Mouse (Mus musculus) frontal cortex, postnatal 10 days (tissue): ENCODE data around the gene Ccdc33.
A peak's percentile ranks its signal among the peaks of the same experiment; 100 is the strongest.

Experiments used
- DNase-seq, 2 experiments: peaks; one replicate each; pipeline ENCODE4 v3.0.0; 2022; ENCODE audit warnings: low spot score in 2 of 2, mixed read lengths in 1 of 2

Gene Ccdc33

DNA sequence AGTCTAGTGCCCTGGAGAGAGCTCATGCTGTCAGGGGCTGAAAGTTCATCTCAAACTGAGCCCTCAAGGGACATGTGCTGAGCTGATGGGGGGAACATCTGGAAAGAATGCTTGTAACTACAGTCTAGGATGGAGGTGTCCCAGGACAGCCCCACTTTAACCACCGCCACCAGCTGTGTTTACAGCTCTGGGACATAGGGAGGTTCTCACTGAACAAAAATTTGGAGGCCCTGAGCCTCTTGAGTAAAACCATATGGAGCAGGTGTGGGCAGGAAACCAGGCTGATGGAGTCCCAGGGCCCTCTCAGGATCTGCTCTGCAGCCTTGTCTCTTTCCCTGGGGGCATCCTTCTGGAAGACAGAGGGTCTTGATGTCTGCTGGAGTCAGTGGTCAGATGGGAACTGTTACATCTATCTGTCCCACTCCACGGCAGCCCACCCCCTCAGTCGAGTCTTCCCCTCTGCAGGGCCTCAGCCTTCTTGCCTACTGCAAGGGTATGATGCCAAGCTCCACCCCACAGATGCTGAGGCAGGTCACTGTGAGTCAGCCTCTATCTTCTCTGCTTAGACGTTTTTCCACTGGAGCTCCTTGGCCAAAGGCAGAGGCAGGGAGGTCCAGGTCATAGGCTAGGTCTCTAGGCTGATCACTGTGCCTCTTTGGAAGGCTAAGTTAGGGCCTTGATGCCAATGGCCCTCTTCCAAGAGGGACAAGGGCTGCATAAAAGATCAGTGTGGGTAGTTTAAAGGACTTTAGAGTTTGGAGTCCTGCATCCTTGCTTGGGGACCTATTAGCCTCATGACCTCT, 26.8 kb downstream of the Ccdc33 start:
- no peak for DNase-seq

DNA sequence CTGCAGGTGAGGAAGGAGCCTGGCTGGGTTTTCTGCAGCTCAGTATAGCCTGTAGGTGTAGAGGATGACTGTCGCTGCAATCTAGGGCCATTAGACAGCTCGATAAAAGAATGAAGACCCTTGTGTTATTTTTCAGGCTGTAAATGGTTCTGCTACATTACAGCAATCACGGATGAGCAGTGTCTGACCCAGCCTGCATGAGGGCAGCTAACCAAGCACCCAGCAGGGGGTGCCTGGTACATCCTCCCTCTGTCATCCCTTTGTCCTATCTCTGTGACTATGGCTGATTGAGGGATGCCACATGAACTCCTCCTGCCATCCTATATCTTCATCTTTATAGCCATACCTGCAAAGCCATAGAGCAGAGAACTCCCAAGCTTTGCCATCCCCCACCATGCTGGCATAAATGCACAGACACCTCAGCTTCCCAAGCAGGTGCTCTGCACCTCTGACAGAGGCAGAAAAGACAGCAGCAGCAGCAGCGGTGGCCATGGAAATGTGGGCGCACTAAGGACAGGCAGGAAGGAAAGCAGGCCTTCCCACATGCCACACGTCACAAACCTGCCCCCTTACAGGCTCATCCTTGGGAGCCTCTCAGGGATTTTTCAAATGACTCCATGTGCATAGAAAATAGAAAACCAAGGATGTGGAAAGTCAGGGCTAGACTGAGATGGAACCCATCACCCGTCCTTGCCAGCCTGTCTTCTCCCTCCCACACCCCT, 31.2 kb downstream of the Ccdc33 start:
- DNase-seq: no peak

DNA sequence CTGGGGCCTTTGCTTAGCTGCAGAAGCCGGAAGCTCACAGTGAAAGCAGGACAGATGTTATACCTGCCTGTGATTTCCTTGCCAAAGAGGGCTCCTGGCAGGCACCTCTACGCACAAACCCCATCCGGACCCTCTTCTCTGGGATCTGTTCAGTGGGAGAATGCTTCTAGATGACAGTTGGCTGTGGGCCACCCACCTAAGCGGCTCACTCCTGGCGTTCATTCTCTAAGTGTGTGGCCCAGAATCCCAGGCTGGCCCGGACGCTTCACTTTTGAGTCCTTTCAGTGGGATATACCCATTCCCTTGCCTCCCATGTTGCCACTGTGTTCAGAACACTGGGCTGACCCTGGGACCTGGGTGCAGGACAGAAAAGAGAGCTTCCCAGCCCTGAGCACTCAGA, 31.8 kb downstream of the Ccdc33 start:
- no peak for DNase-seq

GRCm38 (mm10) chr9:58086203-58086602, 32.4 kb downstream of the Ccdc33 start:
- DNase-seq: no peak

DNA sequence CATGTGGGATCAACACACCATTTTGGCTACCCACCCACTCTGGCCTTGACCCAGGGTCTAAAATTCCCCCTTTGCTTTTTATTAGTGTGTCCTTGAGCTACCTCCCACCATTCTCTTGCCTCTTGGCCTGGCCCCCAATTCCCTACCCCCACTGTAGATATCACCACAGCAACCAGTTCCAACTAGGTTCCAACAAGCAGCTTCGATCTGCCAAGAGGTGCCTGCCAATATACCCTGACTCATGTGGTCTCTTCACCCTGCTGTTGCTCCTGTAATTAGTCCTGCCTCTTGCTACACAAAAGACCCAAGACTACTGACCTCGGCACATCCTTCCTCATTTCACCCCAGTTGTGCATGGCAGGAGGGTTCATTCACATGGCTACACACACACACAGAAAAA, 33.5 kb downstream of the Ccdc33 start:
- DNase-seq: peak; percentile 43 to 71

DNA sequence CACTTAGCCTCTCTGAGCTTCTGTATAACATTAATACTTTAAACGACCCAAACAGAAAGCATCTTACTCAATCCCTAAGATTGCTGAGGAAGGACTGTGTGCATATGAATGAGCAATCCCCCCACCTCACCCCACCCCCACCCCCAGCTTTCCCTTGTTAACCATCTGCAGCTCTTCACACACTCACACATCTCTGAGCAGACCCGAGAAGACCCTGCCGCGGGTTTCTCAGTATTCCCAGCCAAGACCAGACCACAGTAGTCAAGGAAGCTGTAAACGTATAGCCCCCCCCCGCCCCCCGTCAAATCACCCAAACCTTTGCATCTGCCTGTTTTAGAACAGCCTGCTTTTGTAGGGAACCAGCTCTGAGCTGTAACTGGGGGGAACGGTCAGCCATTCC, 34.0 kb downstream of the Ccdc33 start:
- DNase-seq: no peak

- no peak for DNase-seq
Measured at GRCm38 (mm10) chr9:58074561-58074960, 44.1 kb downstream of the Ccdc33 start.

- DNase-seq: no peak
Measured at GRCm38 (mm10) chr9:58067546-58067945, 51.1 kb downstream of the Ccdc33 start.

GRCm38 (mm10) chr9:58066731-58067095, 51.9 kb downstream of the Ccdc33 start:
- DNase-seq: peak; percentile 70 to 81

DNA sequence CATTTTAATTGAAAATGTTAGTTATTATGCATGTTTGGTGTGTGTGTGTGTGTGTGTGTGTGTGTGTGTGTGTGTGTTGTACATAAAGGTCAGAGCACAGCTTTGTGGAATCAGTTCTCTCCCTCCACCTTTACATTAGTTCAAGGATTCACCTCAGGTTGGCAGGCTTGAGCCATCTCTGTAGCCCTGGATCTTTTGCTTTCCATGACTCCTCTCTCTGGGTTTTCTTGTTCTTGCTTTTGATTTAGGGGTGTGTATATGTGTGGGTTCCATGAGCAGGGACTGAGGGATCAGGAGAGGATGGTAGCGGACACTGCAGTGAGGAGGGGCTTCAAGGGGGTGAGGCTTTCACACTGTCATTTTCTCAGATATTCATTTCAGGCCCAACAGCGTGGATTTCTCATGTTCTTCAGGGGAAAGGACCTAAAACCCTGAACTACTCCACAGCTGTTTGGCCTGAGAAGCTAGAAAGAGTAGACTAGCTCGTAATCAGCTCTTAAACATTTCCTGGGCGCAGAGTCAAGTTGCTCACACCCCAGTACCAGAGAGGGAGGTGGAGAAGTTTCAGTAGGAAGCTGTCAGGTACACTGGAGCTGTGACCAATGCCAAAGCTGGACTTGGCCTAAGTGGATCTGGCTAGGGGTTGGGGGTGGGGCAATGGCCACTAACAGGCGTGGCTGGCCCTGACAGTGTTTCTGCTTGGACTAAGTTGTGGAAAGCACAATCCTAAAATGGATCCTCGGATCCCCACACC, 52.5 kb downstream of the Ccdc33 start:
- no peak for DNase-seq

DNA sequence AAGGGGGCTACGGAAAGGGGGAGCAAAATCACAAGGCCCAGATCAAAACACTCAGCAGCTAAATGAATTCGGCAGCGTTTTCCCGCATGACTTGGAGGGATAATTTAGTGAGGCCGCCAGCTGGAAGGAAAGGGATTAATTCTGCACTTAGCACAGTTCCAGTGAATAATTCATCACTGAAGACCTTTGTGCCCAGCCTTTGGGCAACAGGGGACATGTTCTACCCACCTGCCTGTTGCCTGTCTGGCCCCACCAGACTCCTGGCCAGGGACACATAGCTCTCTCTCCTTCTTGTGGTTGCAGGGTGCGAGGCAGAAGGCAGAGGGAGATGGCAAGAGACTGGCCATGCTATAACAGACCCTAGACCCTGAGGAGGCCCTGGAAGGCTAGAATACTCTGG, 53.1 kb downstream of the Ccdc33 start:
- no peak for DNase-seq

GRCm38 (mm10) chr9:58063531-58063930, 55.1 kb downstream of the Ccdc33 start, which contains the start of gene Stra6:
Gene Stra6 (plus strand): TSS chr9:58063788.
- no peak for DNase-seq

DNA sequence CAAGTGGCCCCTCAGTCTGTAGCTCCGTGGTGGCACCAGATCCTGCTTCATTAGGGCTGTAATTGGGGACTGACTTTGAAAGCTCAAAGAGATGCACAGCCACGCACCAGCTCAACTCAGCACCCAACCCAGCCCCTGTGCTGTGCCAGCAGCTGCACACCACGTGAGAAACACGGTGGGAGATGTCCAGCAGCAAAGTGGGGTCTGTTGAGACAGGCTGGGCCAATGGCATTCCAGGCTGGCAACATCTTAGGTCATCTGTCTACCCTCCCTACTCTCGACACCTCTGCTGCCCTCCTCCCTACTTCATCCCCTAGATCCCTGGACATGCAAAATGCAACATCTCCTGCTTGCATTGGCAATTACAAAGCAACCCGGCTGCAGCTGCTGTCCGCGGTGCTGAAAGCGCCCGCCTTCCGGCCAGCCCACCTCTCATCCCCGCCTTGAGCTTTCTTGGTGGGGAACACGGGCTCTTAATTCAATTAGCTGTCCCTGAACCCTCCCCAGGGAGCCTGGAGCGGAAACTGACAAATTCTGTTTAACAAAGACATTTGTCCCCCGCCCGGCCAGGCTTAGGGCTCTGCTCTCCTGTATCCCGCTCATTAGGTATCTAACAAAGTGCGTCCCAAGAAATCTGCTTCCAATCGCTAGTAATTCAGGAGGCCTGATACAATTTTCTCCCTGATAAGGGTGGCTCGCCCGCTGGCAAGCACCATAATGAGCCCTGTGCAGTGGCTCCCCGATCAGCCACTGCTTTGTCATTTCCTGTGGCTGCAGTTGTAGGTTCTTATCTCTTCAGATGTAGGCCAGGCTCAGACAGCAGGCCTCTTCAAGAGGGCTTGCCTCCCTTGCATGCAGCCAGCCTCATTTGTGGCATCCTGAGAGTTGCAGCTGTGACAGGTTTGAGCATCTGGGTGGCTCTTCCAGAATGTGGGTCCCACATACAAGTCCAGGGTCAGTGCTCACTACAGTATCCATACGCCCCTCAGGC, 57.7 kb downstream of the Ccdc33 start:
- DNase-seq: no peak

- DNase-seq: no peak
Measured at GRCm38 (mm10) chr9:58059920-58060319, 58.7 kb downstream of the Ccdc33 start.

GRCm38 (mm10) chr9:58055666-58056065, 63.0 kb downstream of the Ccdc33 start:
- no peak for DNase-seq

DNA sequence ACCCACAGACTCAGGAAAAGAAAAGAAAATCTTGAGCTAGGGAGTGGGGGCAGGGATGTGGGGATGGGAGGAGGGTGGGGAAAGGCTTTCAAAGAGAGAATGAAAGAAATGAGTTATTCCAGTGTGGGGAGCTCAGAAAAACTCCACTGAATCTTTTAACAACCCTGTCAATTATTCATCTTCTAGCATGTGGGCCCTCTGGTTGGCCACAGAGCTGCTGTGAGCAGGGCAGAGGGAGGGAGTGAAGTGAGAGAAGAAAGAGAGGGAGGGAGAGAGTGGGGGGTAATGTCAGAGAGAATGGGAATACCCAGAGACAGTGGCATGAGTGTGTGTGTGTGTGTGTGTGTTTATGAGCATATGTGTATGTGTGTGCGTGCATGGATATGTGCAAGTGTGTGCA, 64.6 kb downstream of the Ccdc33 start:
- no peak for DNase-seq

GRCm38 (mm10) chr9:58053544-58053943, 65.1 kb downstream of the Ccdc33 start:
- no peak for DNase-seq

DNA sequence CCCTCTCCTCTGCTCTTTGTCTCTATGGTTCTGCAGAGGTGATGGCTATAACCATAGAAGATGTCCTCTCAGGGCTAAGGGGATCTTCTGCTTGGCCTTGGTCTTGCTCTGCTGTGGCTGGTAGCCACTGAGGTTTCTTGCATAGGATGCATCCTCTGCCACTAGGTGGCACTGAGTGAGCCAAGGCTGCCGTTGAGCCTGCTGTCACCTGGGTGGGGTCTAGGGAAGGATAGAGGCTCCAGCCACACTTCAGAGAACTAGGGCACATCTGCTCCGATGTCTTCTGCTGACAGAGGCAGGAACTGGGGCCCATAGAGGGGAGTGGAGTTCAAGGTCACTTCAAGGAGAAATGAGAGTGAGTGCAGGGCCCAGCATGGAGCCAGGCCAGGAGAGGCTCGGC, 65.5 kb downstream of the Ccdc33 start:
- peak in 1 of 2 experiments; percentile 69 for DNase-seq

DNA sequence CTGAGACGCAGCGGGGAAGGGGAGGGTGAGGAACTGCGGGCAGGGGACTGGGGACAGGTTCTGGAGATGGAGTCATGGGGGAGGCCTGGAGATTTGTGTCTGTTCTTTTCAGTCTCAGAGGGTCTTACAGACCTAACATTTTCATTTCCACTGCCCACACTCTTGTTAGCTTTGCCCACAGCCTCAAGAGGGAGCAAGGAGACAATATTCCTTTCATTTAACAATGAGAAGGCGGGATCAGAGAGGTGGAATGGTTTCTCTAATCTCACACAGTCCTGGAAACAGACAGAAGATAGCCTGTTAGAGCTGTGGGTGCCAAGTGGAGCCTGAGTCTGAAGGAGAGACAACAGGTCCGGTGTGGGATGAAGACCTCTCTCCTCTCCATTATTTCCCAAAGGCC, 66.7 kb downstream of the Ccdc33 start:
- DNase-seq: no peak

DNA sequence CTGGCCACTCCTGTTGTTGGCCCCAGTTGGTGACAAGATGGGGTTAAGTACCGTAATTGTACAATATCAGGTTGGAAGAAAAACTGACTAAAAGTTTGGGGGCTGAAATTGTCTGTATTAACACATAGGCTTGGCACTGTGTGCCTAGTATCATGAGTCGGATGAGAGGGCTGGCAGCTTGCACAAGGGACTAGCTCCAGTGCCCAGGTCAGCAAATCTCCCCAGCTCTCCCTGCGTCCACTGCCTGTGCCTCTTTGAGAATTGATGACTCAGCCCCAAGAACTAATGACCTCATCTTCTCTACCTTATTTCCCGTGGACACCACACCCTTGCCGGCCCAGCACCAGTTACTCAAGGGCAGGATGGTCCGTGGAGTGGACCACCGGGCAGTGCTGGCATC, 68.8 kb downstream of the Ccdc33 start:
- no peak for DNase-seq

- no peak for DNase-seq
Measured at GRCm38 (mm10) chr9:58049186-58049585, 69.4 kb downstream of the Ccdc33 start.
